Mouse (Mus musculus) intestine, embryonic 15.5 days (tissue): ENCODE results near the gene Vmn1r13. TPM values are rescaled to one million over a fixed set of nuclear protein-coding genes. Genes with fewer than 3 reads are reported as not detected.
"Not testable (repeated sequence)": the region's sequence is repeated elsewhere in the genome, so short reads cannot be mapped to it uniquely, and the experiment has no call there.

ENCODE experiments used
- ATAC-seq: fragments of 200-750 bp; cut with Nextera tagmentation; 2 replicates; pipeline ENCODE4 v1.8.0; 2017; ENCODE audit warnings: moderate TSS enrichment, moderate library complexity
- H3K27ac ChIP-seq: fragments of 300-500 bp; sonication (generic); 2 replicates; pipeline ENCODE4 v1.5.1; 2015; ENCODE audit warnings: mild to moderate bottlenecking, inconsistent platforms
- H3K27me3 ChIP-seq: fragments of 300-500 bp; sonication (generic); replicated peaks from 2 replicates; pipeline ENCODE4 v1.6.1; 2015; ENCODE audit warnings: inconsistent platforms
- H3K36me3 ChIP-seq: fragments of 300-500 bp; sonication (generic); 2 replicates; pipeline ENCODE4 v1.6.1; 2015; ENCODE audit warnings: inconsistent platforms
- H3K4me1 ChIP-seq: fragments of 300-500 bp; sonication (generic); replicated peaks from 2 replicates; pipeline ENCODE4 v1.6.1; 2015; ENCODE audit warnings: inconsistent platforms
- H3K4me2 ChIP-seq: fragments of 300-500 bp; sonication (generic); replicated peaks from 2 replicates; pipeline ENCODE4 v1.6.1; 2015; ENCODE audit warnings: mild to moderate bottlenecking, inconsistent platforms
- H3K4me3 ChIP-seq: fragments of 300-500 bp; sonication (generic); replicated peaks from 2 replicates; pipeline ENCODE4 v1.5.1; 2015; ENCODE audit warnings: inconsistent platforms
- H3K9ac ChIP-seq: fragments of 300-500 bp; sonication (generic); 2 replicates; pipeline ENCODE4 v1.6.1; 2015; ENCODE audit warnings: inconsistent platforms
- H3K9me3 ChIP-seq: fragments of 300-500 bp; sonication (generic); 2 replicates; pipeline ENCODE4 v1.6.1; 2016; ENCODE audit warnings: inconsistent platforms
- WGBS: fragments of 180-500 bp; shearing (Covaris S2); methylation state at CpG from one replicate; pipeline ENCODE4 v1.1.7; 2015; 5-methylcytosine and 5-hydroxymethylcytosine counted together
- polyA plus RNA-seq: library from polyadenylated mRNA; unstranded; fragments of >200 nt; fragmentation: Nextera tagmentation; extraction: Ambion mirVana; gene quantifications from 2 replicates; pipeline ENCODE4 v1.2.1, GENCODE M21; 2015

Gene Vmn1r13
- not detected in 2 replicates for polyA plus RNA-seq

DNA sequence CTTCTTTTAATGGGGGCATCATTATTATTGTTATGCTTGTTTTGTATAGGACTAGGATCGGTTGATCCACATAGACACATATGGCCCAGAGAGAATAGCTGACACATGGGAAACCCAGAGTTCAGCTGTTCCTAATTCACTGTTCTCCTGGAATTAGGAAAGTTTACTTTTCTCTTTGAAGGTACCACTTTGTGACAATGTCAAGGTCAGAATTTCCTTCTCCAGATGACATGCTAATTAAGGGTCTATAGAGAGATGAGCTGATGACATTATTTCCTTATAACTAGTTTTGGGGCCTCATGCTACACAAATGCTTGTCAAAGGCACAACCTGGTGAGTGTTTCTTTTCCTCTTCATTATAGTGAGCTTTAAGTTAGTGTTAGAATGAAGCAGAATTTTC lies at the start of gene Vmn1r13:
TSS of gene Vmn1r13 (plus strand) at position 301 of the 400 bp plus-strand sequence.
- not testable (repeated sequence) for H3K4me1 ChIP-seq, H3K27me3 ChIP-seq, H3K36me3 ChIP-seq, H3K4me3 ChIP-seq, H3K4me2 ChIP-seq, H3K9ac ChIP-seq, H3K9me3 ChIP-seq, ATAC-seq, H3K27ac ChIP-seq
- 78% methylated on average over 1 of the region's 1 CpGs for WGBS

DNA sequence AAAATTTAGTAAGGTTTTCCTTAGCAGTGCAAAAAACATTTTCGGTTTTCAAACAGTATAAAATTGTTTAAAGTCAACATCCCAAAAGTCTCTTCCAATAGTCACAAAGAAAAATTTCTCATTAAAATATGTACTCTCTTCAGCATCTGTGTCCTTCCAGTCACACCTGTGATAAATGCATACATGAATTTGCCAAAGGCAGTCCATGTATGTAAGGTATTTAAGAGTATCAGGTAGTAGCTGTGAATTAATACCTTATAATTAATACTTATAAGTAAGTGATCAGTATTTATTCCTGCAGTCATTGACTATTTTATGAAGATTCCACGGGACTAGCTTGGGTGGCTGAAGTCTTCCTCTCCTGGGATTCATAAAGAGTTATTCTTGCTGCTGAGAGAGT lies 46.5 kb upstream of the Vmn1r13 start, which contains the start of gene Vmn1r12:
TSS of gene Vmn1r12 (plus strand) at position 301 of the 400 bp plus-strand sequence.
- no peak within 1 kb of the TSS for H3K4me2 ChIP-seq
- no peaks in the 10 kb centered on the region for H3K9me3 ChIP-seq
- no peaks in the 10 kb centered on the region for H3K36me3 ChIP-seq
- no peaks in the 10 kb centered on the region for H3K4me1 ChIP-seq
- H3K4me3 ChIP-seq, result no peak within 1 kb of the TSS
- no peak within 1 kb of the TSS for H3K9ac ChIP-seq
- 78% methylated on average over 2 of the region's 2 CpGs for WGBS
- no peak within 1 kb of the TSS for H3K27ac ChIP-seq
- ATAC-seq, result no peak
- H3K27me3 ChIP-seq, result no peaks in the 10 kb centered on the region

DNA sequence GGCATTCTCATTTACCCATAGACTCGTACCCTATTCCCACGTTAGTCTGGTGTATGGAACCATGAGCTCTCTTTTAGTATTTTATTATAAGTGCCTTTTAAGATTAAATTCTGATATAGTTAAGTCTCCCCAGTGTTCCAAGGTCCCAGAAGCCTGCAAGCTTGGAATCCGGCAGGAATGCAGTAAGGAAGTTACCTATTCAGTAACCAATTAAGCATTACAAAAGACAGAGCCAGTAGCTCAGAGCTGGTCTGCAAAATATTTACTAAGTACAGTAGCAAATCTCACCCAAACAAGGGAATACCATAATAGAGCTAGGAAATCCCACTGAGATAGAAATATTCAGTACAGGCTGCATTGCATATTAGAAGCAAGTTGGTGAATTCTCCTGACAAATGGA lies 13.1 kb upstream of the Vmn1r13 start:
- ATAC-seq, H3K27me3 ChIP-seq, H3K4me1 ChIP-seq, H3K4me3 ChIP-seq, H3K4me2 ChIP-seq, H3K9ac ChIP-seq, H3K9me3 ChIP-seq, H3K27ac ChIP-seq, H3K36me3 ChIP-seq: not testable (repeated sequence)
- WGBS, result 53% methylated on average over 3 of the region's 3 CpGs

DNA sequence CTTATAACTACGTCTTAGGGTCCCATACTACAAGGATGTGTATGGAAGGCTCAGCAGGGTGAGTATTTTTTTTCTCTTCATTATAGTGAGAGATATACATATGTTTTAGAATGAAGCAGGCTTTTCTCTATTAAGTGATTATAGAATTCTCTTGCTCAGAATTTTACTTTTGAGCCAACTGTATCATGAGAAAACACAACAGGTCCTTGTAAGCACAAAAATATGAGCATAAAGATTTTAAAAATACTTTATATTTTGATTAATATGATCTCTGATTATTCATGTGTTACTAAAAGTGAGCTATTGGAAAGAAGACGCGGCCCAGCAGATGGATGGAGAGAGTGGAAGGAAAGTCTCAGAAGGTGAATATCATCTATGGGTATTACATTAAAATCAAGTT lies 28.3 kb downstream of the Vmn1r13 start, which contains the start of gene Vmn1r14:
TSS of gene Vmn1r14 (plus strand) at position 301 of the 400 bp plus-strand sequence.
- 91% methylated on average over 3 of the region's 3 CpGs for WGBS
- Histone ChIP-seq H3K9me3 (no peaks in the 10 kb centered on the region), H3K36me3 (no peaks in the 10 kb centered on the region), H3K27ac (no peak within 1 kb of the TSS), H3K27me3 (no peaks in the 10 kb centered on the region), H3K4me1 (no peaks in the 10 kb centered on the region), H3K4me2 (no peak within 1 kb of the TSS), H3K4me3 (no peak within 1 kb of the TSS), H3K9ac (no peak within 1 kb of the TSS)
- no peak for ATAC-seq

DNA sequence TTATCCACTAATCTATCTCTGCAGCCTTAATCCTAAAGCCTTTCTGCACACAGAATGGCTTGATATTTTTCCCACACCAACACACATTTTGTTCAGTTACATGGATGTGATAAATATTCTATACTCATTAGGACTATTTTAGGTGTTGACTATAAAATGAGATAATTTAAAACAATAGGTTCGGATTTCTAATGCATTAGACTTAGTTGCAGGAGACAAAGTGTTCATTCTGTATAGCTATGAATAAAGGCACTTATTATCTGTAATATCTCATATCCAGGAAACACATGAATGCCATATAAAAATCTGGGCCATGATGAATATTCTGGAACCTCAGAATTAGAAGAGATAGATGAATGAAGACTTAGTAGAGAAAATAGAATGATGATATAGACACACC lies 54.6 kb downstream of the Vmn1r13 start, which contains the start of gene Vmn1r15:
TSS of gene Vmn1r15 (plus strand) at position 301 of the 400 bp plus-strand sequence.
- no peaks in the 10 kb centered on the region for H3K36me3 ChIP-seq
- WGBS, result 72% methylated on average over 1 of the region's 1 CpGs
- no peaks in the 10 kb centered on the region for H3K4me1 ChIP-seq
- no peak within 1 kb of the TSS for H3K9ac ChIP-seq
- no peaks in the 10 kb centered on the region for H3K27me3 ChIP-seq
- no peak for ATAC-seq
- H3K4me3 ChIP-seq, result no peak within 1 kb of the TSS
- no peak within 1 kb of the TSS for H3K27ac ChIP-seq
- no peaks in the 10 kb centered on the region for H3K9me3 ChIP-seq
- no peak within 1 kb of the TSS for H3K4me2 ChIP-seq

DNA sequence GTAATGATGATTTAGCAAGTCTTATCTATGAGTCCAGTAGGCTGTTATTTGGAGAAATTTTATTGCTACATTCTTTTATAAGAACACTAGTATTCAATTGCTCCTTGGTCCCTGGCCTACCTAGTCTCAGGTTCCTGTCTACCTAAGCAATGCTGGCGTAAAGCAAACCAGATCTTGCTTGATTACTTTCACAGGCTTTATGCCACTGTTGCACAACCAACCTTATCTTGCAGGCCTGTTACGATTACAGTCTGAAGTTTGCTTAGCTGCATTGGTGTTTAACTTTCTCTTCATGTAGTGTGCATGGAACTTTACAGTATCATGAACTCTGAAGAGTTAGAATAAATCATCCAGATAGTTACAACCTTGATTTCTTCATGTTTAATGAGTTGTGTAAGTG lies 57.9 kb downstream of the Vmn1r13 start:
- H3K27me3 ChIP-seq, result no peaks in the 10 kb centered on the region
- no peaks in the 10 kb centered on the region for H3K4me1 ChIP-seq
- WGBS, result 71% methylated on average over 2 of the region's 2 CpGs
- H3K27ac ChIP-seq, result no peak overlapping the region
- no peaks in the 10 kb centered on the region for H3K9me3 ChIP-seq
- H3K9ac ChIP-seq, result no peak overlapping the region
- no peak overlapping the region for H3K4me2 ChIP-seq
- no peak overlapping the region for H3K4me3 ChIP-seq
- H3K36me3 ChIP-seq, result no peaks in the 10 kb centered on the region
- peak; percentile 75 for ATAC-seq

Other genes starting within 250 kb of the Vmn1r13 start
- gene Vmn1r5, start 233.0 kb upstream of the Vmn1r13 start, polyA plus RNA-seq, result not detected in 2 replicates
- gene Vmn1r6, start 206.0 kb upstream of the Vmn1r13 start, polyA plus RNA-seq, result not detected in 2 replicates
- not detected in 2 replicates for gene Vmn1r7, start 178.0 kb upstream of the Vmn1r13 start, polyA plus RNA-seq
- gene Vmn1r8, start 171.0 kb upstream of the Vmn1r13 start, polyA plus RNA-seq, result not detected in 2 replicates
- gene Vmn1r9, start 136.5 kb upstream of the Vmn1r13 start, polyA plus RNA-seq, result not detected in 2 replicates
- not detected in 2 replicates for gene Vmn1r10, start 93.8 kb upstream of the Vmn1r13 start, polyA plus RNA-seq
- not detected in 2 replicates for gene Vmn1r11, start 69.8 kb upstream of the Vmn1r13 start, polyA plus RNA-seq
- not detected in 2 replicates for gene Vmn1r12, start 46.4 kb upstream of the Vmn1r13 start, polyA plus RNA-seq
- gene Vmn1r14, start 28.4 kb downstream of the Vmn1r13 start, polyA plus RNA-seq, result not detected in 2 replicates
- not detected in 2 replicates for gene Vmn1r15, start 54.7 kb downstream of the Vmn1r13 start, polyA plus RNA-seq
- gene Vmn1r16, start 126.2 kb downstream of the Vmn1r13 start, polyA plus RNA-seq, result not detected in 2 replicates
- gene Vmn1r17, start 160.4 kb downstream of the Vmn1r13 start, polyA plus RNA-seq, result not detected in 2 replicates
- not detected in 2 replicates for gene Vmn1r18, start 192.5 kb downstream of the Vmn1r13 start, polyA plus RNA-seq
- gene Vmn1r19, start 200.5 kb downstream of the Vmn1r13 start, polyA plus RNA-seq, result not detected in 2 replicates
- gene Vmn1r20, start 225.6 kb downstream of the Vmn1r13 start, polyA plus RNA-seq, result not detected in 2 replicates